Mouse (Mus musculus) stomach, postnatal 0 days (tissue): ENCODE measurements around the gene Trim63. TPM values are rescaled to one million over a fixed set of nuclear protein-coding genes. Genes with fewer than 3 reads are reported as not detected.

ENCODE experiments used
- ATAC-seq: fragments of 200-750 bp; cut with Nextera tagmentation; 2 replicates; pipeline ENCODE4 v1.8.0; 2017; ENCODE audit not compliant: low FRiP score, low TSS enrichment
- DNase-seq: peaks from one replicate; pipeline ENCODE4 v3.0.0-alpha.2; 2016; ENCODE audit warnings: low spot score
- H3K27ac ChIP-seq: fragments of 300-500 bp; sonication (generic); replicated peaks from 2 replicates; pipeline ENCODE4 v1.5.1; 2014; ENCODE audit warnings: mild to moderate bottlenecking, control low read depth
- H3K27me3 ChIP-seq: fragments of 300-500 bp; sonication (generic); 2 replicates; pipeline ENCODE4 v1.6.1; 2014; ENCODE audit warnings: low read length; ENCODE audit not compliant: control insufficient read depth, insufficient read depth
- H3K36me3 ChIP-seq: fragments of 300-500 bp; sonication (generic); 2 replicates; pipeline ENCODE4 v1.6.1; 2014; ENCODE audit warnings: low read length, mixed read lengths; ENCODE audit not compliant: control insufficient read depth, insufficient read depth
- H3K4me1 ChIP-seq: fragments of 300-500 bp; sonication (generic); replicated peaks from 2 replicates; pipeline ENCODE4 v1.6.1; 2014; ENCODE audit warnings: antibody characterized with exemption; ENCODE audit not compliant: control insufficient read depth, insufficient read depth
- H3K4me2 ChIP-seq: fragments of 300-500 bp; sonication (generic); replicated peaks from 2 replicates; pipeline ENCODE4 v1.6.1; 2014; ENCODE audit warnings: low read depth, mild to moderate bottlenecking, control low read depth, moderate library complexity
- H3K4me3 ChIP-seq: fragments of 300-500 bp; sonication (generic); 2 replicates; pipeline ENCODE4 v1.5.1; 2014; ENCODE audit warnings: low read depth, low read length, control low read depth
- H3K9ac ChIP-seq: fragments of 300-500 bp; sonication (generic); 2 replicates; pipeline ENCODE4 v1.6.1; 2014; ENCODE audit warnings: mild to moderate bottlenecking, low read length, control low read depth, mixed read lengths
- H3K9me3 ChIP-seq: fragments of 300-500 bp; sonication (generic); 2 replicates; pipeline ENCODE4 v1.6.1; 2016; ENCODE audit warnings: low read length; ENCODE audit not compliant: control insufficient read depth
- CTCF ChIP-seq: IDR thresholded peaks from 2 replicates; pipeline ENCODE4 v1.5.1; 2016; ENCODE audit warnings: antibody characterized with exemption, low read depth, mild to moderate bottlenecking, moderate library complexity
- EP300 ChIP-seq: optimal IDR thresholded peaks from 2 replicates; pipeline ENCODE3; 2016; ENCODE audit warnings: antibody characterized with exemption
- WGBS: fragments of 180-500 bp; shearing (Covaris S2); extraction: QIAGEN DNeasy Blood & Tissue Kit; methylation state at CpG from one replicate; pipeline ENCODE4 v1.1.7; 2014; 5-methylcytosine and 5-hydroxymethylcytosine counted together
- polyA plus RNA-seq: library from polyadenylated mRNA; unstranded; fragments of >200 nt; fragmentation: Nextera tagmentation; extraction: Ambion mirVana; gene quantifications from 2 replicates; pipeline ENCODE4 v1.2.1, GENCODE M21; 2015

Gene Trim63
- polyA plus RNA-seq, 1 experiment from 2014 or later: 0.13 TPM

DNA sequence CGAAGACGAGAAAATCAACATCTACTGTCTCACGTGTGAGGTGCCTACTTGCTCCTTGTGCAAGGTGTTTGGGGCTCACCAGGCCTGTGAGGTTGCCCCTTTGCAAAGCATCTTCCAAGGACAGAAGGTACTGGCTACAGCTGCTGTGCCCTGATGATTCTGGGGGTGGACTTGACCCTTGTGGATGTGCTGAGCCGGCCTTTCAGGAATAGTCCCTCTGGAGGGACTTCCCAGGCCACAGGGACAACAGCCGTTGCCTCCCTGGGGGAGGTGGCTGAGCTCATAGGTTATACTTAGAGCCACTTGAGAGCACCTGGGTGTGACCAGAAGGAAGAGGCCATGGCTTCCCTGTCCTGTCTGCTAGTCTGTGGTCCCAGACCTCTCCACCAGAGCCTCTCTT is 4.8 kb downstream of the Trim63 start:
- H3K27me3 ChIP-seq: no peaks in the 10 kb centered on the region
- H3K4me3 ChIP-seq: no peak overlapping the region
- TF ChIP-seq EP300 (no peak), CTCF (no peak)
- ATAC-seq (no peak), DNase-seq (no peak)
- H3K9me3 ChIP-seq: no peaks in the 10 kb centered on the region
- H3K4me2 ChIP-seq: no peak overlapping the region
- H3K27ac ChIP-seq: no peak overlapping the region
- no peaks in the 10 kb centered on the region for H3K36me3 ChIP-seq
- 71% methylated on average over 5 of the region's 5 CpGs for WGBS
- no peak overlapping the region for H3K9ac ChIP-seq
- H3K4me1 ChIP-seq: no peaks in the 10 kb centered on the region

GRCm38 (mm10) chr4:134321524-134321923 is 6.6 kb downstream of the Trim63 start:
- no peak overlapping the region for H3K4me3 ChIP-seq
- no peaks in the 10 kb centered on the region for H3K4me1 ChIP-seq
- DNase-seq (no peak), ATAC-seq (no peak)
- H3K27me3 ChIP-seq: no peaks in the 10 kb centered on the region
- WGBS: 58% methylated on average over 3 of the region's 3 CpGs
- no peak overlapping the region for H3K4me2 ChIP-seq
- no peak overlapping the region for H3K27ac ChIP-seq
- no peaks in the 10 kb centered on the region for H3K9me3 ChIP-seq
- H3K9ac ChIP-seq: no peak overlapping the region
- TF ChIP-seq EP300: no peak
- TF ChIP-seq CTCF: peak; percentile 47; the same call in 1 of the 2 replicates
- no peaks in the 10 kb centered on the region for H3K36me3 ChIP-seq

DNA sequence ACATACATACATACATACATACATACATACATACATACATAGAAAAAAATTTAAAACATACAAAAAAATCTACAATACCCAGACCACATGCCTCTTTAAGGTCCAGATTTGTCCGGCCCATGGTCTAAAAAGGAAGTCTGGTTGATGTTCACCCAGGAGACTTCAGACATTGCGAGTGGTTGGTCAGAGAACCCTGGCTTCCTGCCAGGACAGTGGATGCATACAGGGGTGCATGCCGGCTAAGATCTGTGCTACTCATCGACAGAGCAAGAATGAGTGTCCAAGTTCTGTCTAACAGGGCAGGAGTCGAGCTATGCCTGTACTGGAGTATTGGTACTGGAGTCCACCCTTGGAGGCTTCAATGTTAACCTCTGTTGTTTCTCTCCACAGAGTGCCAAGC is 9.7 kb downstream of the Trim63 start:
- H3K9me3 ChIP-seq: no peaks in the 10 kb centered on the region
- H3K4me2 ChIP-seq: no peak overlapping the region
- no peaks in the 10 kb centered on the region for H3K27me3 ChIP-seq
- ATAC-seq: no peak
- 54% methylated on average over 5 of the region's 5 CpGs for WGBS
- no peaks in the 10 kb centered on the region for H3K4me1 ChIP-seq
- no peak overlapping the region for H3K4me3 ChIP-seq
- no peak for DNase-seq
- no peak for TF ChIP-seq EP300
- no peak for TF ChIP-seq CTCF
- H3K9ac ChIP-seq: no peak overlapping the region
- H3K36me3 ChIP-seq: no peaks in the 10 kb centered on the region
- H3K27ac ChIP-seq: no peak overlapping the region

GRCm38 (mm10) chr4:134326859-134327530 is 12.1 kb downstream of the Trim63 start:
- H3K27ac ChIP-seq: no peak overlapping the region
- no peak overlapping the region for H3K9ac ChIP-seq
- no peaks in the 10 kb centered on the region for H3K36me3 ChIP-seq
- no peak overlapping the region for H3K4me2 ChIP-seq
- no peaks in the 10 kb centered on the region for H3K4me1 ChIP-seq
- no peaks in the 10 kb centered on the region for H3K9me3 ChIP-seq
- no peak for TF ChIP-seq CTCF
- TF ChIP-seq EP300: no peak
- no peaks in the 10 kb centered on the region for H3K27me3 ChIP-seq
- ATAC-seq (no peak), DNase-seq (no peak)
- no peak overlapping the region for H3K4me3 ChIP-seq
- WGBS: 51% methylated on average over 5 of the region's 5 CpGs

- Histone ChIP-seq H3K9ac (no peak overlapping the region), H3K4me1 (no peaks in the 10 kb centered on the region), H3K4me2 (no peak overlapping the region), H3K36me3 (no peaks in the 10 kb centered on the region), H3K9me3 (no peaks in the 10 kb centered on the region), H3K4me3 (no peak overlapping the region), H3K27me3 (no peaks in the 10 kb centered on the region), H3K27ac (no peak overlapping the region)
- DNase-seq (no peak), ATAC-seq (no peak)
- 51% methylated on average over 8 of the region's 8 CpGs for WGBS
- TF ChIP-seq EP300: no peak
- TF ChIP-seq CTCF: no peak
Observed at GRCm38 (mm10) chr4:134328151-134328550, 13.2 kb downstream of the Trim63 start.

GRCm38 (mm10) chr4:134328832-134329231 is 13.9 kb downstream of the Trim63 start:
- Histone ChIP-seq H3K27me3 (no peaks in the 10 kb centered on the region), H3K9ac (no peak overlapping the region), H3K4me2 (no peak overlapping the region), H3K4me3 (no peak overlapping the region), H3K27ac (no peak overlapping the region), H3K9me3 (no peaks in the 10 kb centered on the region), H3K36me3 (no peaks in the 10 kb centered on the region), H3K4me1 (no peaks in the 10 kb centered on the region)
- ATAC-seq (no peak), DNase-seq (no peak)
- 82% methylated on average over 8 of the region's 8 CpGs for WGBS
- TF ChIP-seq CTCF (no peak), EP300 (no peak)
